Mouse (Mus musculus) gastrocnemius, postnatal 36 days (tissue): ENCODE results near the gene Sco2. TPM values are rescaled to one million over a fixed set of nuclear protein-coding genes. Genes with fewer than 3 reads are reported as not detected.

Experiments used
- DNase-seq, 2 experiments: peaks; one replicate each; pipeline ENCODE4 v3.0.0; 2022
- intact Hi-C: fragments of 180-260 bp; cut with DNase I; formaldehyde crosslinking; loops from one replicate; pipeline ENCODE4 v1.15.1; 2025
- long read RNA-seq, 2 experiments: library from polyadenylated mRNA; stranded (forward); transcript quantifications; one replicate each; pipeline ENCODE4 v2.0.0; 2021
- total RNA-seq, 2 experiments: library from RNA; stranded (reverse); gene quantifications; 2 replicates each; pipeline ENCODE4 v1.2.3; 2021

The Sco2 gene
- total RNA-seq: 10 to 100 TPM; 12.0 to 19.1 TPM
- long read RNA-seq, experiment 1, transcript Sco2-201 (3 exons, 1,145 nt): major isoform, 9 of 24 reads
- long read RNA-seq, experiment 1, partial matches to known transcripts: 11 of 24 reads
- long read RNA-seq, experiment 1, other reads (novel, unspliced or antisense): 0 of 24 reads
- long read RNA-seq, experiment 2, transcript Sco2-201 (3 exons, 1,145 nt): major isoform, 8 of 37 reads
- long read RNA-seq, experiment 2, partial matches to known transcripts: 26 of 37 reads
- long read RNA-seq, experiment 2, other reads (novel, unspliced or antisense): 0 of 37 reads

DNA sequence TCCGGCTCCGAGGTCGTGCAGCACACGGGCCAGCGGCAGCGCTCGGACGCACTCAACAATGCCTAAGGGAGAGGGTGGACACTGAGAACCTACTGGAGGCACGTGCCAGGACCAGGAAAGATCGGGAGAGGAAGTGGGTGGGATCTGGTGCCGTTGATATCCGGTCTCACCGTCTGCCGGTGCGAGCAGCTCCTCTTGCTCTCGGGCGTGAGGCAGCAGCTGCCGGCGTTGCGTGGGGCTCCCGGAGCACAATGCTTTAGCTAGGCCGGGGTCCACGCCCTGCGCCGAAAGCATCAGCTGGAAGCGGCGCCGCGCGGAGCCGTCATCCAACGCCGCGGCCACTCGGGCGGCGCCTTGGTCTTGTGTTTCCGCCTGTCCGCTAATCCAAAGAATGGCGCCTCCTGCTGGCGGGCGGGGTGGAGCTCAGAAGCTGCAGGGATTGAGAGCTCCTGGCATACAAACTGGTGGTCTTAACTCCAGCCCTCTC, at the start of gene Sco2:
Gene Sco2 (minus strand): TSS at position 85 of the 487 bp plus-strand sequence.
- intact Hi-C loops: loop anchor here (5.0 kb wide), 1 partner anchor 53 kb away; the partner anchor contains the start of genes C730034F03Rik, Chkb, Cpt1b and Gm44502
- peak; percentile 92 to 95 for DNase-seq

GRCm38 (mm10) chr15:89421938-89422337, 48.3 kb upstream of the Sco2 start:
- intact Hi-C loops: no loop called here
- DNase-seq: no peak

DNA sequence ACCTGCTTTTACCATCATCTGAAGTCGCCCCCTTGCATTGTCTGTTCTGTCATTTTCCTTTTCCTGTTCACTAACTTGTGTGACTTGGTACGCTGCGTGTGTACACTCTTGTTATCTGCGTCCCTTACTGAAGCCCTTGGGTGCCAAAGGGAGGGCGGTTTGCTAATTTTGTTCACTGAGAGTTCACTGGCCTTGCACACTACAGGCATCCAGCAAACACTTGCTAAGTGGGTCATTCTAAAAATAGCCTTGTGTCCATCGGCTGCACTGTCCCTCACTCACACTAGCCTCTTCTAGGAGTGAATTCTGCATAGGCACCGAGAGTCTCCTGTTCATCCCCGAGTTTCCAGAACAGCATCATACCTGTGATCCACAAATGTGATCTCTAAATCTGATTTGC, 41.6 kb upstream of the Sco2 start:
- intact Hi-C loops: no loop called here
- no peak for DNase-seq

GRCm38 (mm10) chr15:89410118-89410517, 36.5 kb upstream of the Sco2 start, which contains the start of gene Syce3:
Gene Syce3 (minus strand): TSS chr15:89410503.
- DNase-seq: no peak
- intact Hi-C loops: no loop called here

DNA sequence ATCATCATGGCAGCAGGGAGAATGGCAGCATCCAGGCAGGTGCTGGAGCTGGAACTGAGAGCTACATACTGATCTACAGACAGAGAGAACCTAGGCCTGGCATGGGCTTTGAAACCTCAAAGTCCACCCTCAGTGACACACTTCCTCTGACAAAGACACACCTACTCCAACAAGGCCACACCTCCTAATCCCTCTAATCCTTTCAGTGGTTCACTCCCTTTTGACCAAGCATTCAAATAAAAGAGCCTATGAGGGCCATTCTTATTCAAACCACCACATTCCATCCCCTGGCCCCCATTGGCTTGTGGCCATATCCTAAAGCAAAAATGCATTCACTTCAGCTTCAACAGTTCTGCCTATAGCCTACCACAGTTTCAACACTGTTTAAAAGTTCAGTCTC, 33.0 kb upstream of the Sco2 start:
- no peak for DNase-seq
- intact Hi-C loops: no loop called here

DNA sequence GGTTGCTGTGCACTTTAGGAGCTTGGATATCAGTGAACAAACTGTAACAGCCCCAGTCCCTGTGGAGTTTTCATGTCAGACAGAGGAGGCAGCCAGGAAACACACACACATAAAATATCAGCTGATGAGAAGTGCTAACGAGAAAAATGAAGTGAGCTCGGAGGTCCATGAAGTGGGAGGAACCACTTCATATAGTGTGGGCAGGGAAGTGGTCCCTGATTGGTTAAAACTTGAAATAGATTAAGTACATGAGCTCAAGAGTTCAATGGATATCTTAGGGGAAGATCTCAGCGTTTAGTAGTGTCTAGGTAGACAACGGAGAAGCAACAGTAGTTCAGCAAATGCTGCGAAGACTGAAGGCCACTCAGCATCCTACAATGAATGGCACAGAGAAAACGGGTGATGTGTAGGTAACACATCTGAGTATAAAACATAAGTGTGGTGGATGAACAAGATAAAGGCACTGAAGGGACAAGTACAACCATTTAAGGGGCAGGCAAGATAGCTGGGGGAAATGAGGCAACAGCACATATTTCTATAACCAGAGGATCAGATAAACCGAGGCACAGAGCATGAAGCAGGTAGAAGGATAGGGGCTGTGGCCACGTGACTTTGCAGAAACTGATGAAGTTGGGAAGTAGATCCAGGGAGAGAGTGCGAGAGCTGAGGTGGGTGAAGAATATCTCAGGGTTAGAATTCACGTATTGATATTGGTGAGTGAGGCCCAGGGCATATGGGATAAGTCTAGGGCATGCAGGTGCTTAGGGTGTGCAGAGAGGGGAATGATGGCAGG, 31.4 kb upstream of the Sco2 start:
- intact Hi-C loops: no loop called here
- no peak for DNase-seq

GRCm38 (mm10) chr15:89402471-89402870, 28.8 kb upstream of the Sco2 start:
- intact Hi-C loops: no loop called here
- DNase-seq: no peak

DNA sequence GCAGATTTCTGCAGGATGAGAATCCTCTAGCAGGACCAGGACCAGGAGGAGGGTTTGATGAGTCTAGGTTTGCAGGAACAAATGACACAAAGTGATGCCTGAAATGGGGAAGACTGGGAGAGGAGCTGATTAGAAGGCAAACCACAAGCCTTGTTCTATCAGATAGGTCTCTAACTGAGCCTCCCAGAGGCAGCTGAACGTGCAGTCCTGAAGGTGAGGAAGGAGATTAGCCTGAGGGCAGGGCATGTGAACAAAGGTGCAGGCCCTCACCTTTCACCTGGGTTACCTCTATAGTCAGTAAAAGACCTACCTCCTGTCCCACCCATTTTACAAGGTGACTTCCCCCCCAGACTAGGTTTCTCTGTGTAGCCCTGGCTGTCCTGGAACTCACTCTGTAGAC, 26.1 kb upstream of the Sco2 start:
- no peak for DNase-seq
- intact Hi-C loops: no loop called here

DNA sequence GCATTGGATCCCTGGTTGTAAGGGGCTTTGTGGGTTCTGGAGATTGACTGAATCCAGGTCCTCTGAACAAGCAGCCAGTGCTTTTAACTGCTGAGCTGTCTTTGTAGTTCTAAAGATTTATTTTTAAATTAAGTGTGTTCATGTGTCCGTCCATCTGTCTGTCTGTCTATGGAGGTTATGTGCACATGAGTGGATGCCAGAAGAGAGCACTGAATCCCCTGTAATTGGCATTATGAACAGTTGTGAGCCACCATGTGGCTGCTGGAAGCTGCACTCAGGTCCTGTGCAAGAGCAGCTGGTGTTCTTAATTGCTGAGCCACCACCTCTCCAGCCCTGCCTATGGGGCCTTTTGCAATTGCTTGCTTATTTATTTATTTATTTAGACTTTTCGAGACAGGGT, 24.5 kb upstream of the Sco2 start:
- intact Hi-C loops: no loop called here
- DNase-seq: no peak

DNA sequence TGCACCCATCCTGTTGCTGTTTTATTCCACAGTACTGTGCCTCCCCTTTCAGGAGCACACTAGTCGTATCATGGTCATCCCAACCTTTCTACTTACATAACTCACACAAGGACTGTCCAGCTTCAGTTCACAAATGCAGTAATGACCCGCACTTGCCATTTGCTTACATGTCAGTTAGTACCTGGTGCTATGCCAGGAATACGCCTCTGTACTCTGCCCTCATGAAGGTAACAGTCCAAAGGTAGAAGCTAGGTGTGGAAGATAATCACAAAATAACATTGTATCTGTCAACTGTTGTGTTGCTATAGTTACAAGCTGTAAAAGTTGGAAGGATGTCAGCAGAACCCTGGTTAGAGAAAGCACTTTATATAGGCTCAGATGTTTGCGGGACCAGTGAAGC, 23.2 kb upstream of the Sco2 start:
- intact Hi-C loops: no loop called here

DNA sequence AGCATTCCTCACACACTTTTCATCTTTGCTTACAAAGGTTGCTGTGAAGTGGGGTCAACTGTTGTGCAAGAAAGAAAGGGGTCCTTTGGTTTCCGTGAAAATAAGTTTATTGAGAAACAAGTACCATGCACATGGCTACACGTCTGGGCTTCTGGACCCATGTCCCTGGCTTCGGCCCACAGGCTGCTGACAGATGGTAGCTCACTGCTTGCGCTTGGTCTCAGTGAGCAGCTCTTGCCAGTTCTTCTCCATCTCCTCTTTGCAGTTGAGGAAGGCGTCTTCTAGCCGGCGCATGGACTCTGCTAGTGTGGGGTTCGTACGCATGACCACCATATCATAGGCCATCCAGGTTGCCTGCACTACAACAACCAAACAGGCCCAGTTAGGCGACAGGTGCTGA, 16.4 kb upstream of the Sco2 start:
- no peak for DNase-seq
- intact Hi-C loops: no loop called here

More for the DNA sequence above, 23.2 kb upstream of the Sco2 start:
- no peak for DNase-seq

GRCm38 (mm10) chr15:89387127-89387526, 13.5 kb upstream of the Sco2 start:
- DNase-seq: no peak
- intact Hi-C loops: no loop called here

- intact Hi-C loops: no loop called here
- DNase-seq: no peak
Observed at GRCm38 (mm10) chr15:89384617-89385016, 11.0 kb upstream of the Sco2 start, which contains the start of gene Klhdc7b. Gene Klhdc7b (plus strand): TSS chr15:89384917.

DNA sequence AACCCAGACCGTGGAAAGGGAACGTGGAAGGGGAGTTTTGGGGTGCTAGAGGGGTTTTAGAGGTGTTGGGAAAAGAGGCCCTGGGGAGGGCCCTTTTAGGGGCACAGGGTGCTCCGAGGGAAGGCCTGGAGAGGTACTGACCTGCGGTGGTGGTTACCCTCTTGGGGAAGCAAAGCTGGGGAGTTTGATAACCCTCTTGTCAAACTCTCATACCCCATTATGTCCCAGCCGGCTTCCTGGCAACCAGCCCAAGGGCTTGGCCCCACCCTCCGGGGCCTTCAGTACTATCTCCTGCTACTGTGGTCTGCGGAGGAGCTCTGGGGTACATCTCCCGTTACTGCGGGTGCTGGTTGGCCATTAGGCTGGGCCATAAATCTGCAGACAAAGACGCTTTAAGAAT, 5.8 kb upstream of the Sco2 start:
- no peak for DNase-seq
- intact Hi-C loops: no loop called here

DNA sequence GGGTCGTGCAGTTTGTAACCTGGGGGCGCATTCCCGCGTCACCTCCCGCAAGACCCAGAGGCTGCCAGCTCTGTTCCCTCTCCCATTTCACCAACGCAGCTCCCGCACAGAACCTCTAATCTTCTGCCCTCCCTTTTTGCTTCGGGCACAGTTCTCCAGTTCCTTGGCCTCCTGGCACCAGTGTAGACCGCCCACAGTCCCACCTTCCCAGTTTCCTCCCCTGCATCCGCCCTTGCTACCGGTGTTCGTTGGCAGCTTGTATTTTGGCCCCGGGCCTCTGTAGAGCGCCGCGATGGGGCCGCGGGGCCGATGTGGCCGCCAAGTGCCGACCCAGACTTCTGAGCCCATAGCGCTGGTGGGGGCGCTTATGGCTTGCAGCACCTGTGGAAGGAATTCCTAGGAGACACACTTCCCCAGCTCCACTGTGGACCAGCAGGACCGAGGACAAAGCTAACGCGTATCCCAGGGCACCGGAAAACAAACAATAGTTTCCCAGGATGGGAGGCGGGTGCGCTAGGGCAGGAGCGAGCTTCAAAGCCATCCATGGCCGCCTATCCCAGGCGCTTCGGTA, 5.3 kb upstream of the Sco2 start, which contains the start of gene Odf3b:
Gene Odf3b (minus strand): TSS at position 452 of the 571 bp plus-strand sequence.
- intact Hi-C loops: no loop called here
- no peak for DNase-seq

- intact Hi-C loops: no loop called here
Observed at GRCm38 (mm10) chr15:89377938-89378828, 4.5 kb upstream of the Sco2 start.

GRCm38 (mm10) chr15:89377362-89377761, 3.7 kb upstream of the Sco2 start:
- intact Hi-C loops: no loop called here
- DNase-seq: no peak

More at GRCm38 (mm10) chr15:89377938-89378828, 4.5 kb upstream of the Sco2 start:
- no peak for DNase-seq

DNA sequence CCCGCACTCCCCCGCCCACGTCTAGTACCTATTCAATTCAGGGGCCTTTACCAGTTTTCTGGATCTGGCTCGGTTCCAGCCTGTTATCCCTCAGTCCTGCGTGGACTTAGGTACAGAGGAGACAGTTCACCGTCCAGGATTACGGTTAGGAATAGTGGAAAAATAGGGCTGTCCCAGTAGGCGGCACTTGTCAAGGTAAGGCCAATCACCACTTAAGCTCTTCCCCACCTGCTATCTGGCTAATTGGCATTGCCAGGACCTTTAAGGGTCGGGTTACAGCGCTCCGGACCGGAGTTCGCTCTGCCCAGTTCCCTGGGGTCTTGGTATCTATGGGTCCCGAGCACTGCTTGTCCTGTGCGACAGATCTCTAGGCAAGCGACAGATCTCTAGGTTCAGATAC, 3.3 kb upstream of the Sco2 start, which contains the start of gene Tymp:
Gene Tymp (minus strand): TSS at position 83 of the 400 bp plus-strand sequence.
- intact Hi-C loops: no loop called here
- no peak for DNase-seq

- intact Hi-C loops: no loop called here
- DNase-seq: no peak
Observed at GRCm38 (mm10) chr15:89376040-89376439, 2.4 kb upstream of the Sco2 start.
